Mouse (Mus musculus): ENCODE data around the gene Tmem88b.

Tmem88b gene

DNA sequence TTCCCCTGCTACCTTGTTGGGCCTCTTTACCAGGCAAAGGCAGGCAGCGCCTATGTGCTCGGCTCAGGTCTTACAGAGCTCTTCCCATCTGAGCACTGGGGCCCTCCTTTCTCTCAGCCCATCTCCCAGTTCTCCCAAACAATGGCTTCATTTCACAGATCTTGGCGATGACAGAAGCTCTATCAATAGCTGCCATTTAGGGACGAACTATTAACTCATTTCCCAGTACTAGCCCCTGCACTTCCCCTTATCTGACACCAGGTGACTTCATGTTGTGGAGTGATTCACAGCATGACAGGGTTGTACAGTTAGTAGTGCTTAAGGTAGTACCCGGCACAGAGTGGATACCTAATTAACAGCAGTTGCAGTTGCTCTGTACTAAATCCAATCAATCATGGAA lies at the start of gene Tmem88b:
Gene Tmem88b (minus strand): TSS at position 56 of the 400 bp plus-strand sequence.
- DNase-seq (ENCODE audit: low spot score): no peak

DNA sequence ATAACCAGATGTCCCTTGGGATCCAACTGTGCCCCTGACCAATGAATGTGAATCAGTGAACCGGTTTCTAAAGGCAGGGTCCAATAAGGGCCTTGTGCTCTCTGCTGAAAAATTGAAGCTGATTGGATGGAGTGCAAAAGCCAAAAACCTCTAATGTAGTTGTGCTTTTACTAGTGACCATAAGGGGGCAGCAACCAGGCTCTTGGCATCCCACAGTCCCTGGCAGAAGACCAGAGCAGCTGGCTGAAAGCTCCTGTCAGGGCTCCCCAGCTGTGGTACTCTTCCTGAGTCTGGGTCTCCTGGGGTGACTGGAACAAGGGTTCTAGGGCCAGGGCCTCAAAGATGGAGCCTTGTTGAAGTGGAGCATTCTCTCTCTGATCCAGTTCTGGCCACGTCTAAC lies 48.2 kb upstream of the Tmem88b start:
- peak; percentile 88 for DNase-seq (ENCODE audit: low spot score)

DNA sequence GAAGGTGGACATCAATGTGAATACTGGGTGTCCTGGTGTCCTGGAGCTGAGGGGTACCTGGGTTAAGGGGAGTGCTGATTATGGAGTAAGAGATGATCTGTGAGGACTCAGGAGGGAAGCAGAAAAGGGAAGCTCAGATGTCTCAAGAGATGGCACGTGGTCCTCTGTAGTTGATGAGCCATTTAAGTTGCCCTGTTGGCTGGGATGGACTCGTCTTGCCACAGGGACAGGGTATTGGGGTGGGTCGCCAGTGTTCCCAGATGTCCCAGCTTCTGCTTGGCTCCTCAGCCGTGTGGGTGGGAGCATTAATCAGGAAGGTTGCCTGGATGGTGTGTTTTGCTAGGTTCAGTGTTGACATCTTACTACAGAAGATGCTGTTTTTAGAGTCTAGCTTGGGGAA lies 47.6 kb upstream of the Tmem88b start:
- DNase-seq (ENCODE audit: low spot score): peak; percentile 38

DNA sequence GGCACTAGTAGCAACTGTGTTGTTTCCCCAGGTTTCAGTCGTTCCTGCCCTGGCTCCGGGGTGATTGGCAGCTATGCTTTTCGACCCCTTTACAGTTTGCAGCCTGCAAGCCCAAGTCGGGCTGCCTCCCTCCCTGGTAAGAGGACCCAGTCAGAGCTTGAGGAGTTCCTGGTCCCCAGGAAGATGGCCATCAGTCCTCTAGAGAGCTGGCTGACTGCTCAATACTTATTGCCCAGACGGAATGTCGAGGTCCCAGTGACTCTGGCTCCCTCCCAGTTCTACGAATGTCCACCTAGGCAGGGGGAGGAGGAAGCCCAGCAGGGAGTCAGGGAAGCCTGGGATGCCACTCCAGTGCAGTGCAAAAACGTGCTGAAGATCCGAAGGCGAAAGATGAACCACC lies 46.6 kb upstream of the Tmem88b start:
- DNase-seq (ENCODE audit: low spot score): peak; percentile 45

DNA sequence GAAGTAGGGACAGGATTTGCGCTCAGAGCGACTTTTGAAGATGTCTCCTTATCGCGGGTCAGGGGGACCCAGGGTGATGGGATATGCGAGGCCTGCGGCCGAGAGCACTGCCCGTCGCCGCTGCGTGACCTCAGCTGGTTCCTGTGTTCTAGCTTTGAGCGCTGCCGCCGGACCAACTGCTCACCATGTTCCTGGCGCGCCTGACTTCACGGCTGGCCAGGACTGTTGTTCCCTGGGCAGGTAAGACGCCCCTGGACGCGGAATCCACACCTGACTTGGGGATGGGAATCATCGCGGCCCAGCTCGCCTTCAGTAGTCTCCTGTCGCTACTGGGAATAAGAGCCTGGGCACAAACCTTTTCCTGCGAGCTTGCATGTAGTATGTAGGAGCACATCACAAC lies 46.2 kb upstream of the Tmem88b start:
- DNase-seq (ENCODE audit: low spot score): peak; percentile 62

DNA sequence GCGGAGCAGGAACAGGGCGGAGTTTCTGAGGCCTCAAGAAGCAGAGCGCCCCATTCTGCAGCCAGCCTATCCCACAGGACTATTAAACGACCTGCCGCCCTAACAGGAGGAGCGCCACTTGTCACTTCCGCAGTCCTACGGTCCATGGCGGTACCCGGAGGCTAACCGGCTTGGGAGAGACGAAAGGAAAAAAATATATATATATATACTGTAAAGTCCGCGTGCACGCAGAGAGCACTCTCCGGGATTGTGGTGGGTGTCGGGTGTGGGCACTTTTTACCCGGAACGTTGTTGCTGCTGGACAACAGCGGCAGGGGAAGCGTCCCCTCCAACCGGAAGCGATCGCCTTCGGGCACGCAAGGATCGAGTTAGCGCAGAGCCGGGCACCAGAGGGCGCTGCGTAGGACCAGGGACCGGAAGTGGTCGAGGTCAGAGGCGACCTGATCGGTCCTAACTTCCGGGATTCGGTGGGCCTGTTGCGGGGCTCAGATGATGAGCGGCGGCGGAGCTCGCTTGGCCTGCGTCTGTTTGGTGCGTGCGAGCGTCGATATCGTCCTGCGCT lies 45.6 kb upstream of the Tmem88b start, which contains the start of gene Aurkaip1:
Gene Aurkaip1 (plus strand): TSS at position 68 of the 562 bp plus-strand sequence.
- DNase-seq (ENCODE audit: low spot score): peak; percentile 98

DNA sequence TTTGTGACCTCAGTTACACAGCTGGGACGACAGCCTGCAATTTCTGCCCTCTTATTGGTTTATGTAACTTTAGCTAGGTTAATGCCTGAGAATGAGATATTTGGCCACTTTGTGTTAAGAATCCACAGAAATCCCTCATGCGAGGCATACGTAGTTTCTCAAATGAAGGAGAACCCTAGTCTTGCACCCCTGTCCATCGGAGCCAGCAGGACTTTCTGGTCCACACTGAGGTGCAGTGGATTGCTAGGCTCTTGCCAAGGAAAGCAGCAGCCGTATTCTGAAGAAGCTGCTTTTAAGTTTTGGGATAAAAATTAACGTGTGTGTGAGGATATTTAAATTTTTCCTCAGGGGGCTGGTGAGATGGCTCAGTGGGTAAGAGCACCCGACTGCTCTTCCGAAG lies 44.9 kb upstream of the Tmem88b start:
- no peak for DNase-seq (ENCODE audit: low spot score)

DNA sequence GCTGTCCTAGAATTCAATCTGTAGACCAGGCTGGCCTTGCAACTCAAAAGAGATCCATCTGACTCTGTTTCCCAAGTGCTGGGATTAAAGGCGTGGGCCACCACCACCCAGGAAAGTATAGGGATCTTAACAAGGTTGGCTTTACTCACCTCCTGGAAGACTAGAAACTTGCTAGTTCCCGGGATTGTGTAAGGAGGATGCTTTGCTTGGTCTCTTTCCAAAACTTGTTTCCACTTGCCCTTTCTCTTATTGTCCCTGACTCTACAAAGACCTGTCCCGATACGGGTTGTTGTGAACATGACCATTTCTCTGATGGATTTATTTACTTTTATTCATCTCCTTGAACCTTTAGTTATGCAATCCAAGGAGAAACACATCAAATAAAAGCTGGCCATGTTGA lies 44.2 kb upstream of the Tmem88b start:
- DNase-seq (ENCODE audit: low spot score): no peak

DNA sequence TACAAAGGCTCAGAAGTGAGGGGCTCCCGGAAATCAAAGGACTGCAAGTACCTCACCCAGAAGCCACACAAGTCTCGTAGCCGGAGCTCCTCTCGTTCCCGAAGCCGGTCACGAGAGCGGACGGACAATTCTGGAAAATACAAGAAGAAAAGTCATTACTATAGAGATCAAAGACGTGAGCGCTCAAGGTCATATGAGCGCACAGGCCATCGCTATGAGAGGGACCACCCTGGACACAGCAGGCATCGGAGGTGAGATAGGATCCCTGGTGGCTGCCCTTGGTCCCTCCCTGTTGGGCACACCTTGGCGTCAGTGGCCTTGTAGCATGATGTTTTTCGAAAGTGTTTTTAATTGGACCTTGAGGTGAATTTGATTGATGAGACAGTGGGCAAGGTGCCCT lies 37.8 kb upstream of the Tmem88b start:
- DNase-seq (ENCODE audit: low spot score): no peak

DNA sequence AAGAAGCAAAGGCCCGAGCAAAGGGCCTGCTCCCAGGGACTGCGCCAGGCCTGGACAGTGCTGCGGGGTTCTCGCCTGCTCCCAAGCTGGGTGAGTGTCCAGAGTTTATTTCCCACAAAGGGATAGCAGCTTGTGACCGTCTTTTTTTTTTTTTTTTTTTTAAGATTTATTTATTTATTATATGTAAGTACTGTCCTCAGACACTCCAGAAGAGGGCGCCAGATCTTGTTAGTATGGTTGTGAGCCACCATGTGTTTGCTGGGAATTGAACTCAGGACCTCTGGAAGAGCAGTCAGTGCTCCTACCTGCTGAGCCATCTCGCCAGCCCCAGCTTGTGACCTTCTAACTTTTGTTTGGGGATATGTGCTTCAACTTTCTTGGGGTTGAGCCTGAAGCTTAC lies 35.4 kb upstream of the Tmem88b start:
- DNase-seq (ENCODE audit: low spot score): no peak

DNA sequence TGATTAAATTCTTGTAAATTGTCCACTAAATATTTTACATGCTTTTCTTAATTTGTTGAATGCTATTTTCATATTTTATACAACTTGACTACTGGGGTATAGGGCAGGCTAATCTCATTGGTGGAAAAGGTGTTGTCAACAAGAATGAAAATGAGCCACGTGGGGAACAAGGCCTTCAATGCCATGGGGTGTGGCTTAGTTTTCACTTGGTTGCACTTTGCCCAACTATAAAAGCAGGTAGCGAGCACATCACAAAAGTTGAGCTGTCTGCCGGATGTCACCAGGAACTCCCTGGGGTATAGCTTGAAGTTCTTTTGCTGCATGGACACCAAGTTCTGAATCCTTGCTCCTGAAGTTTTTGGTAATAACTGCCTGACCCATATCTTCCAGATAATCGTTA lies 31.9 kb upstream of the Tmem88b start:
- no peak for DNase-seq (ENCODE audit: low spot score)

DNA sequence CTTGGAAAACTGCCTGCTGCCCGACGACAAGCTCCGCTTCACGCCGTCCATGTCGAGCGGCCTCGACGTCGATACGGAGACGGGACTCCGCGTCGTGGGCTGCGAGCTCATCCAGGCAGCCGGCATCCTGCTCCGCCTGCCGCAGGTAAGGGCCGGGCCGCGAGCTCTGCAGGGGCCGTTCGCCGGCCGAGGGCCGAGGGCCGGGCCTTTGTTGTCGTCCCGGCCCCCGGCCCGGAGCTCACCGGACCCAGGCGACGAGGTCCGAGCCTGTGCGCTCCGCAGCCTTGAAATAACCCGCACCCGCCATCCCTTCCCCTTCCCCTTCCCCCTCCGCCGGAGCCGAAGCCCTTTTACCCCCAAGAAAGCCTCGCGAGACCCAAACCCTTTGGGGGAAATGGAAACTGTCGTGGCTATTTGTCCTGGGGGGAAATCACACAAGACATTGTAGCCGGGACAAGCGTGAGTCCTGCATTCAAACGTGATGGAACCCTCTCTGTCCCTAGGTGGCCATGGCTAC lies 27.0 kb upstream of the Tmem88b start:
- DNase-seq (ENCODE audit: low spot score): peak; percentile 70

DNA sequence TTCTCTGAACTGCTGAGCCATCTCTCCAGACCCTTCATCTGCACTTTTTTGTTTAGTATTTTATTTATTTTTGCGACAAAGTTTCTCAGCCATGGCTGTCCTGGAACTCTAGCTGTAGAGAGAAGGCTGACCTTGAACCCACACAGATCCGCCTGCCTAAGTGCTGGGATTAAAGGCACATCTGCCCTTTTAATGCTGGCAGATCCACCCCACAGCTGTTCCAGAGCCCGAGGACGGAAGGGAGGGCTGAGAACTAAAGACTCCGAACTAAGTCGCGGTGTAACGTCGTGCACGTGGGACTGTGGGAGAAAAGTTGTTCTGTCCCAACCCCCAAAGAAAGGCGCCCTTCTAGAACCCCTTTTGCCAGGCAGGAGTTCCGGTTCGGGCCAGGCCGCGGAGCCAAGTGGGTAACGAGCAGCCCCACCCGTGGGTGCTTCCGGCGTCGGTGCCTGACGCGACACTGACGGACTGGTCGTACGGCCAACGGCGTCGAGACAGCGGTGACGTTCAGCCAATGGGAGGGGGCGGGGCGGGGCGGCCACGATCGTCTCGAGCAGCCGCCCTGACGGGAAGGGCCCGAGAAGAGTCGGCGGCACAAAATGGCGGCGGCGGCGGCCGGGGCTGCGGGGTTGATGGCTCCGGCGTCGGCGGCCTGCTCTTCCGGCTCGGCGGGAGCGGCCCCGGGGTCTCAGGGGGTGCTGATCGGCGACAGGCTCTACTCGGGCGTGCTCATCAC lies 26.4 kb upstream of the Tmem88b start, which contains the start of gene Ccnl2:
Gene Ccnl2 (plus strand): TSS at position 561 of the 736 bp plus-strand sequence.
- DNase-seq (ENCODE audit: low spot score): peak; percentile 91

DNA sequence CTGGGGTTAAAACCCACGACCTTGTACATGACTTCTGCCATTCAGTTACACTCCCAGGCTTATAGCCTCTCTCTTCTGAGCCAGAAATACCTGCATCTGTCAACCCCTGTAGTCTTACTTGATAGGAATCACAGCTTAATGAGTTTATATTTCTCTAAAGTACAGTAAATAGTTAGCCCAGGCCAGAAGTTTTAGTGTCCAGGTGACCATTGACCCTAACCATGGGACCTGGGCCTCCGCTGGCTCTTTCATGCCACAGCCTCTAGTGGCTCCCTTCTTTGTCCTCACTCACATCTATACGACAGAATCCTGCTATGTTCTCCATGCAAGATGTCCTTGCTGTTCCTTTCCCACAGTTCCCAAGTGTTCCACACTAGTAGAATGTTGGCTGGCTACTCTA lies 22.2 kb upstream of the Tmem88b start:
- no peak for DNase-seq (ENCODE audit: low spot score)

DNA sequence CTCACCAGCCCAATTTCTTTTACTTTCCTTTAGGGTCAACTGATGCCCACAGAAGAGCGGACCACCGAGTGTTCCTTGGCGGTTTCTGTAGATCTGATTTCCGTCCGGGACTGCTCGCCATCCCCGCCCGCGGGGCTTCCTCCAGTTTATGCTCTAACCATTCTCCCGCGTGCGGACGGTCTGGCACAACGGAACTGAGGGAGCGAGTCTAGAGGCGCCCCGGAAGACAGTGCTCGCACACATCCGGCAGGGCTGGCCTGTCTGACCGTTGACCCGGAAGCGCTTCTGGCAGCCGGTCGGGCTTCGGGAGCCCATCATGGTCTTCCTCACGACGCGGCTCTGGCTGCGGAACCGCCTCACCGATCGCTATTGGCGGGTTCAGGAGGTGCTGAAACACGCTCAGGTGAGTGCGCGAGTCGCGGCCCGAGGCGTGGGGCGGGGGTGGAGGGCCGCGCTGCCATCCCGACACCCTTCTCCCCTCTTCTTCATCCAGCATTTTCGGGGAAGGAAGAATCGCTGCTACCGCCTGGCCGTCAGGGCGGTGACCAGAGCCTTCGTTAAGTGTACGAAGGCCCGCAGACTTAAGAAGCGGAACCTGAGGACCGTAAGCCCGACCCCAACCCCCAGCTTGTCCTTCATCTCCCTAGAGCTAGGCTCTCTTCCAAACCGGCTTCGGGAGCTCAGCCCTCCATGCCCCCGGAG lies 17.8 kb upstream of the Tmem88b start:
- DNase-seq (ENCODE audit: low spot score): peak; percentile 98

DNA sequence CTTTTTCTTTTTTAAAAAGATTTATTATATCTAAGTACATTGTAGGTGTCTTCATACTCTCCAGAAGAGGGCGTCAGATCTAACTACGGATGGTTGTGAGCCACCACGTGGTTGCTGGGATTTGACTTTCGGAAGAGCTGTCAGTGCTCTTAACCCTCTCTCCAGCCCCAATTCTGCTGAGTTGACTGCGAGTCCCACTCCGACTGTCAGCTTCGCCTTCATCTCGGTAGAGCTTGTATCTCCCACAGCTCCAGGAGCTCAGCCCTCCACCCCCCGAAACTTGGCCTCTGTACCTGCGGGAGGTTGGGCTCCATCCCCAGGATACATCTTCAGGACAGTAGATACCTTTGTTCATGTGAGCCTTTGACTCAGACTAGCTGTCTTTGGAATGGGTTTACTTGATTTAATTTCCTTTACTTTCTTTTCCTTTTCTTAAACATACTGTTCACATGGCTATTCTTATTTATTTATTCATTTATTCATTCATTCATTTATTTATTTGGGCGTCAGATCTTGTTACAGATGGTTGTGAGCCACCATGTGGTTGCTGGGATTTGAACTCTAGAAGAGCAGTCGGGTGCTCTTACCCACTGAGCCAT lies 17.2 kb upstream of the Tmem88b start, which contains the start of gene Mrpl20:
Gene Mrpl20 (plus strand): TSS at position 138 of the 599 bp plus-strand sequence.
- DNase-seq (ENCODE audit: low spot score): no peak

DNA sequence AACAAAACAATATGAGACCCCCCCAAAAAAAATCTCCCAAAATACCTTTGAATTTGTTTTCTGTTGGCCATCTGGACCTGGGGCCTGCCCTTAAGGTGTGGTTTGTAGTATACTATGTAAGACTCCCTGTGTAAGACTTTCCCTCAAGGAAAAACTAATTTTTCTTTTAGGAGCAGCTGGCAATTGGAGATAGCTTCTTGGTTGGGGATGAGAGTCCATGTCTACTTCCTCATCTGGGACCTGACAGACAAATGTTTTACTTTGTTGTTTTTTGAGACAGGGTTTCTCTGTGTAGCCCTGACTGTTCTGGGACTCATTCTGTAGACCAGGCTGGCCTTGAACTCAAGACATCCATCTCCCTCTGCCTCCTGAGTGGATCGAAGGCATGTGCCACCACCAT lies 16.4 kb upstream of the Tmem88b start:
- no peak for DNase-seq (ENCODE audit: low spot score)

DNA sequence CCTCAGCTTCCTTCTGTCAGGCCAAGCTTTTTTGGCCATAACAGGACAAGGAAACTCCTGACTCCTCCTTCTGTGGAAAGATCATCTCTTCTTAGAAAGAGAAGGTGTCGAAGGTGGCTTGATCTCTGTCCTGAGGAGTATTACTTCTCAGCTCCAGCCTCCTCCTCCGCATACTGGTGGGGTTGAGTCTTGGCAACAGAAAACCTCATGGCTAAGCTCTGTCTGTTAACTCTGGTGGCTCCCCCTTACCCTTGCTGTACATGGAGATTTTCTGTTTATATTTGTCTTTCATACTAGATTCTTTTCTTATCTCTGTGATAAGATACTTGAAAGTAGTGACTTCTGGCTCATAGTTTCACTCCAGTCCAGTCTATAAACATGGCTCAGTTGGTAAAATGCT lies 8.1 kb upstream of the Tmem88b start:
- DNase-seq (ENCODE audit: low spot score): no peak

DNA sequence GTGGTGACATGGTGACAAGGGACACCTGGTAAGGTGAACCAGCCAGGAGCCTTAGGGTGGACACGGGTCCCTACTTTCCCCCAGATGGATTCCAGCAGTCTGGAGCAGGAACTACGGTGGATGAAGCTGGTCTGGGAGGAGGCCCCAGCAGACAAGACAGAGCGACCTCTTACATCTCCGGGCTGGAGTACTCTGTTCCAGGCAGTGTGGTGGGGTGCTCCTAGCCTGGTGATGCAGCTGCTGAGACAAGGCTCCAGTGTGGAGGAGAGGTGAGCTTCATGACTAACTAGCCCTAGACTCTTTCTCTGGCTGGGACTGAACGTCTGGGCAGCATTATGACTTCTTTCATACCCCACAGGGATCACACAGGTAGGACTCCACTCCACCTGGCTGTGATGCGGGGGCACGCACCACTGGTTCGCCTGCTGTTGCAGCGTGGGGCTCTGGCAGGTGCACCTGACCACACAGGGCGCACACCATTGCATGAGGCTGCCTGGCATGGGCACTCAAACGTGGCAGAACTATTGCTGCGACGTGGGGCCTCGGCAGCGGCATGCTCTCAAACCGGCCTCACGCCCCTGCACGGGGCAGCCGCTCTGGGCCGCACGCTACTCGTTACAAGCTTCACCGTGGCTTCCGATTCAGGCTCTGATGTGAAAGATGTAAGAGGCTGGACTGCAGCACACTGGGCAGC lies 5.7 kb upstream of the Tmem88b start:
- DNase-seq (ENCODE audit: low spot score): no peak

DNA sequence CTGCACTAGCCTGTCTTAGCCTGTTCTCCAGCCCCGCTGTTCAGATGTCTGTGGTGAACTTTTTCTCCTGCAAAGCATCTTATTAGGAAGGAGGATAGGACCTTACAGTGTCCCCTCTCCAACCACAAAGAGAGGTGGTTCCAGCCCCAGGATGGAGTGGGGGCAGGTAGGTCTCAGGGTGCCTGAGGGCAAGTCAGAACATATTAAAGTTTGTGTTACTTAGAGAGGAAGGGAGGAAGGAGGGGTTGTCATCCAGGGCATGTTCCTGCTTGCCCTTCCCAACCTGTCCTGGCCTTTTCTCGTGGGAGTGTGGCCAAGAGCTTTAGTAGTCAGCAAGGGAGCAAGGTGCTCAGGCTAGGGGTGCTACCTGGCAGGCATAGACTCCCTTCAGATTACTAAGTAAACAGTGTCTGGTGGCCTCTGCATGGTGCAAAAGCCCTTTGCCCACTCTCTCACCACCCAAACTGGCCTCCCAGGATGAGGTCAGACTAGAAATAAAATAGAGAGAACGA lies 5.0 kb upstream of the Tmem88b start:
- no peak for DNase-seq (ENCODE audit: low spot score)

DNA sequence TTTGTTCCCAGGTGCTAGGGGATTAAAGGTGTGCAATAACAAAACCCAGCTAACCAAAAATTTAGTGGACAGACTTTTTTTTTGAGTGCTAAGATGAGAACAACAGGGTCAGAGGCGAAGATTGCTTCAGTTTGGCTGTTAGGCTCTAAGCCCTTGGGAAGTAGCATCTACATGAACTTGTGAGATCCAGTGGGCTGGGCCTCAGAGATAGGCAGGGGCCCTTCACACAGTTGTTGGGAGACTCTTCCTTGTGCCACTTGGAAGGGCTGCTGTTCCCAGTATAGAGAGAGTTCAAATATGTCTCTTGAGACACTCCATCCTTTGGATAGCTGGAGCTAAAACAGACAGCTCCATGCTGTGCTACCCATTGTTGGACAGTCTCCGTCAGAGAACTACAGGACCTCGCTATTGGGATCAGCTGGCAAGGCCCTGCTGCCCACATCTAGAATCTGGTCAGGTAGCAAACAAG lies 4.4 kb upstream of the Tmem88b start, which contains the start of gene Ankrd65:
Gene Ankrd65 (plus strand): TSS at position 419 of the 469 bp plus-strand sequence.
- no peak for DNase-seq (ENCODE audit: low spot score)

All from testis, postnatal 10 days (tissue).